Mouse (Mus musculus): ENCODE measurements around the gene Grin2d.

Gene Grin2d

GRCm38 (mm10) chr7:45856950-45857901 is 21.0 kb downstream of the Grin2d start:
- DNase-seq (ENCODE audit: low spot score in 2 of 2), result no peak

GRCm38 (mm10) chr7:45853089-45853488 is 25.1 kb downstream of the Grin2d start:
- no peak for DNase-seq (ENCODE audit: low spot score in 2 of 2)

- DNase-seq (ENCODE audit: low spot score in 2 of 2), result no peak
Measured at GRCm38 (mm10) chr7:45850661-45851060, 27.5 kb downstream of the Grin2d start.

GRCm38 (mm10) chr7:45848447-45849027 is 29.6 kb downstream of the Grin2d start:
- no peak for DNase-seq (ENCODE audit: low spot score in 2 of 2)

- DNase-seq (ENCODE audit: low spot score in 2 of 2), result no peak
Measured at GRCm38 (mm10) chr7:45842950-45843744, 35.0 kb downstream of the Grin2d start.

- DNase-seq (ENCODE audit: low spot score in 2 of 2), result no peak
Measured at GRCm38 (mm10) chr7:45833924-45834323, 44.3 kb downstream of the Grin2d start.

GRCm38 (mm10) chr7:45833148-45833790 is 44.9 kb downstream of the Grin2d start:
- no peak for DNase-seq (ENCODE audit: low spot score in 2 of 2)

GRCm38 (mm10) chr7:45832428-45832827 is 45.8 kb downstream of the Grin2d start:
- DNase-seq (ENCODE audit: low spot score in 2 of 2), result no peak

- DNase-seq (ENCODE audit: low spot score in 2 of 2), result no peak
Measured at GRCm38 (mm10) chr7:45831128-45831525, 47.1 kb downstream of the Grin2d start.

GRCm38 (mm10) chr7:45830427-45831127 is 47.6 kb downstream of the Grin2d start, which contains the start of gene Grwd1:
TSS of gene Grwd1 (minus strand) at chr7:45830944.
- peak; percentile 84 to 87 for DNase-seq (ENCODE audit: low spot score in 2 of 2)

- no peak for DNase-seq (ENCODE audit: low spot score in 2 of 2)
Measured at GRCm38 (mm10) chr7:45826631-45827030, 51.5 kb downstream of the Grin2d start.

GRCm38 (mm10) chr7:45824598-45824997 is 53.6 kb downstream of the Grin2d start, which contains the start of gene Kcnj14:
TSS of gene Kcnj14 (minus strand) at chr7:45824782.
- DNase-seq (ENCODE audit: low spot score in 2 of 2), result no peak

GRCm38 (mm10) chr7:45820913-45821312 is 57.3 kb downstream of the Grin2d start:
- DNase-seq (ENCODE audit: low spot score in 2 of 2), result no peak

GRCm38 (mm10) chr7:45819843-45820242 is 58.3 kb downstream of the Grin2d start:
- DNase-seq (ENCODE audit: low spot score in 2 of 2), result no peak

- DNase-seq (ENCODE audit: low spot score in 2 of 2), result no peak
Measured at GRCm38 (mm10) chr7:45815984-45816351, 62.2 kb downstream of the Grin2d start.

- DNase-seq (ENCODE audit: low spot score in 2 of 2), result no peak
Measured at GRCm38 (mm10) chr7:45815323-45815983, 62.7 kb downstream of the Grin2d start.

- DNase-seq (ENCODE audit: low spot score in 2 of 2), result no peak
Measured at GRCm38 (mm10) chr7:45814841-45815240, 63.3 kb downstream of the Grin2d start.

GRCm38 (mm10) chr7:45813787-45814779 is 64.1 kb downstream of the Grin2d start, which contains the start of gene Cyth2:
TSS of gene Cyth2 (minus strand) at chr7:45814581.
- DNase-seq (ENCODE audit: low spot score in 2 of 2), result peak; percentile 99

GRCm38 (mm10) chr7:45812921-45813320 is 65.3 kb downstream of the Grin2d start:
- no peak for DNase-seq (ENCODE audit: low spot score in 2 of 2)
